Mouse (Mus musculus): ENCODE measurements at regions not wholly inside any gene's neighbourhood (a gene's known extent, or its start where the extent isn't known, plus 50 kb on each side); places are given as distances from the start of the nearest gene placed in this dataset.

DNA sequence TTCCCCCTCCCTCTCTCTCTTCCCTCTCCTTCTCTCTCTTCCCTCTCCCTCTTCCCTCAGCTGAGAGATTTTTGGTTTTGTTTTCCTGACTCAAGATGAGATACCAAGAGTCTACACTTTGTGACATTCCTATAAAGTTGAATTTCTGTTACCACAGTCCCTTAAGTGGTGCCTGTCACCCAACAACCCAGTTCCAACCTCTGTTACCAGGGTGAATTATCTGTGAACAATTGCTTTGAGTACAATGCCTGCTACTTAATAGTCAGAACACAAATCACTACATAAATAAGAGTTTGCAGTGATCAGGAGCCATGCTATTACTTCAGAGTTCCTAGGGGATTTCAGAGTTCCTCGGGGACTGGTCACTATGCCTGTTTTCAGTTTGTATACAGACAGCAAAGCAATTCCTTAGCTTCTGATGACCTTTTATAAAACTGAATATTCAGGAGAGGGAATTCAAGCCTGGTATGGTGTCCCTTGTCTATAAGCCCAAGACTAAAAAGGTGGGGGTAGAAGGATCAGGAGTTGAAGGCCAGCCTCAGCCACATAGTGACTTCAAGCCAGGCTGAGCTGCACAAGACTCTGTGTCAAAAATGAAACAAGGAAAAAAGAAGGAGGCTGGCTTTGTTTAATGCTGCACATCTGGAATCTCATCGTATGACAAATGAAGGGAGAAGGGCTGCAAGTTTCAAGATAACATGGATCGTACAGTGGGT, 99.2 kb upstream of the F13a1 start:
- Histone ChIP-seq H3ac (ENCODE audit: control insufficient read depth, insufficient read length) (no peak overlapping the region), H3K36me3 (ENCODE audit: control insufficient read depth, insufficient read depth) (no peaks in the 10 kb centered on the region), H3K79me2 (ENCODE audit: control insufficient read depth, insufficient read depth) (no peaks in the 10 kb centered on the region), H3K27me3 (ENCODE audit: control insufficient read depth, insufficient read depth, insufficient read length) (no peaks in the 10 kb centered on the region), H3K4me3 (no peak overlapping the region), H3K4me2 (ENCODE audit: low read depth) (no peak overlapping the region)
- no peak for TF ChIP-seq POLR2A (IDR thresholded peaks at IDR 0.05; ENCODE audit: insufficient read length, low read depth)
- no peak for TF ChIP-seq TCF3 (IDR thresholded peaks at IDR 0.05; ENCODE audit: insufficient read length, low read depth)
- no peak for TF ChIP-seq MYOG (IDR thresholded peaks at IDR 0.05; ENCODE audit: control insufficient read depth in 1 of 3, insufficient read depth in 1 of 3, insufficient read length in 2 of 3, low read depth in 2 of 3)

DNA sequence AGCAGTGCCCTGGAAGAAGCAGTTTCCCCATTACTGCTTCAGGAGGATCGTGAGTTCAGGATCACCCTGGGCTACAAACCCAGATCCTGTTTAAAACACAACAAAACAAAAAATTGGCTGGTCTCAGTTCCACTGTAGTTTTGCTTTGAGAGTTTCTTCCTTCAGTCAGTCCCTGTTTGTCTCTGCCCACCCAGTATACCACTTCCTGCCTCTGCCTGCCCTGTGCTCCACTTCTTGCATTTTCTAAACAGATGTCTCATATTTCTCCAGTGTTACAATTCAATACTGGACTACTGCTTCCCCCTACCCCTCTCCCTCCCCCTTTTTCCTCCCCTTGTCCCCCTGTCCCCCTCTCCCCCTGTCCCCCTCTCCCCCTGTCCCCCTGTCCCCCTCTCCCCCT, 98.6 kb upstream of the F13a1 start:
- Histone ChIP-seq H3K27me3 (ENCODE audit: control insufficient read depth, insufficient read depth, insufficient read length) (no peaks in the 10 kb centered on the region), H3ac (ENCODE audit: control insufficient read depth, insufficient read length) (no peak overlapping the region), H3K79me2 (ENCODE audit: control insufficient read depth, insufficient read depth) (no peaks in the 10 kb centered on the region), H3K4me2 (ENCODE audit: low read depth) (no peak overlapping the region), H3K4me3 (no peak overlapping the region), H3K36me3 (ENCODE audit: control insufficient read depth, insufficient read depth) (no peaks in the 10 kb centered on the region)
- TF ChIP-seq SRF (IDR thresholded peaks at IDR 0.05; ENCODE audit: control insufficient read depth, insufficient read length, low read depth) (no peak), USF1 (IDR thresholded peaks at IDR 0.05; ENCODE audit: low read depth) (no peak), CEBPB (IDR thresholded peaks at IDR 0.05; ENCODE audit: insufficient read depth, poor library complexity, severe bottlenecking) (no peak), MYOG (IDR thresholded peaks at IDR 0.05; ENCODE audit: control insufficient read depth in 1 of 3, insufficient read depth in 1 of 3, insufficient read length in 2 of 3, low read depth in 2 of 3) (no peak), POLR2A (IDR thresholded peaks at IDR 0.05; ENCODE audit: insufficient read length, low read depth) (no peak), REST (IDR thresholded peaks at IDR 0.05; ENCODE audit: insufficient read depth, insufficient read length) (no peak), MAX (IDR thresholded peaks at IDR 0.05; ENCODE audit: low read depth) (no peak), E2F4 (IDR thresholded peaks at IDR 0.05; ENCODE audit: insufficient read depth) (no peak), TCF3 (IDR thresholded peaks at IDR 0.05; ENCODE audit: insufficient read length, low read depth) (no peak), TCF12 (IDR thresholded peaks at IDR 0.05; ENCODE audit: insufficient read depth, poor library complexity, severe bottlenecking) (no peak), POLR2AphosphoS2 (IDR thresholded peaks at IDR 0.05; ENCODE audit: insufficient read length, low read depth) (no peak), MYOD1 (IDR thresholded peaks at IDR 0.05; ENCODE audit: control insufficient read depth in 1 of 3, insufficient read length in 2 of 3, low read depth in 2 of 3) (no peak)

DNA sequence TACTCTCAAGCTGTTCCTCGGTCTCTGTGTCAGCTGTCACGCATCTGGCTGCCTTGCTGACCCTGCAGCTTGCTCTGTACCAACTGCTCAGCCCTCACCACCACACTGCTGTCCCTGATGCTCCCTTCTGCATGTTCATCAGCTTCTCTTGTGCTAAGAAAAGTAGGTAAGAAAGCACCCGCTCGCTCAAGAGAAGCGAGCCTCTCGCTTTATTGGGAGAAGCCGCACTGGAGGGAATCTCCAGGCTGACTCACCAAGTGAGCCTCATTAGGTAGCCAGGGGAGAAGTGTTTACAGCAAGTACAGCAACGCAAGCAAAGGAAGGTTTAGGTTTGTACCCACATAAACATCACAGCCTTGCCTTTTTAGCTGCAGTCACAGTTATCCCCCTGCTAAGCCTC, 97.7 kb upstream of the F13a1 start:
- Histone ChIP-seq H3K36me3 (ENCODE audit: control insufficient read depth, insufficient read depth) (no peaks in the 10 kb centered on the region), H3ac (ENCODE audit: control insufficient read depth, insufficient read length) (no peak overlapping the region), H3K4me3 (no peak overlapping the region), H3K27me3 (ENCODE audit: control insufficient read depth, insufficient read depth, insufficient read length) (no peaks in the 10 kb centered on the region), H3K4me2 (ENCODE audit: low read depth) (no peak overlapping the region), H3K79me2 (ENCODE audit: control insufficient read depth, insufficient read depth) (no peaks in the 10 kb centered on the region)
- TF ChIP-seq MYOG (IDR thresholded peaks at IDR 0.05; ENCODE audit: control insufficient read depth in 1 of 3, insufficient read depth in 1 of 3, insufficient read length in 2 of 3, low read depth in 2 of 3) (peak in 1 of 3 experiments; percentile 7), E2F4 (IDR thresholded peaks at IDR 0.05; ENCODE audit: insufficient read depth) (no peak), MYOD1 (IDR thresholded peaks at IDR 0.05; ENCODE audit: control insufficient read depth in 1 of 3, insufficient read length in 2 of 3, low read depth in 2 of 3) (no peak)

DNA sequence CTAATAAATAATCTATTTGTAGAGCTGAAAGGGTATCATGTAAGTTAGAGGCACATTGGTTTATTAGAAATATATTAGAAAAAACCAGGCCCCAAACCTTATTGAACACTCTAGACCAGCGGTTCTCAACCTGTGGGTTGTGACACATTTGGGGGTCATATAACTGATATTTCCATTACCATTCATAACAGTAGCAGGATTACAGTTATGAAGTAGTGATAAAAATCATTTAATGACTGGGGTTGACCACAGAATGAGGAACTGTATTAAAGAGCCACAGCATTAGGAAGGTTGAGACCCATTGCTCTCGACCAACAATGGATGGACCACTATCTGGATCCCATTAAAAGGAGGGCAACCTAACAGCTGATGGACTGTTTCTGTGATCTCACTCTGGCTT, 92.8 kb upstream of the F13a1 start:
- H3K27me3 ChIP-seq (ENCODE audit: control insufficient read depth, insufficient read depth, insufficient read length): no peaks in the 10 kb centered on the region
- H3K36me3 ChIP-seq (ENCODE audit: control insufficient read depth, insufficient read depth): no peaks in the 10 kb centered on the region
- H3K4me3 ChIP-seq: no peak overlapping the region
- H3ac ChIP-seq (ENCODE audit: control insufficient read depth, insufficient read length): no peak overlapping the region
- H3K79me2 ChIP-seq (ENCODE audit: control insufficient read depth, insufficient read depth): no peaks in the 10 kb centered on the region
- no peak overlapping the region for H3K4me2 ChIP-seq (ENCODE audit: low read depth)
- no peak for TF ChIP-seq POLR2A (IDR thresholded peaks at IDR 0.05; ENCODE audit: insufficient read length, low read depth)
- no peak for TF ChIP-seq TCF12 (IDR thresholded peaks at IDR 0.05; ENCODE audit: insufficient read depth, poor library complexity, severe bottlenecking)

DNA sequence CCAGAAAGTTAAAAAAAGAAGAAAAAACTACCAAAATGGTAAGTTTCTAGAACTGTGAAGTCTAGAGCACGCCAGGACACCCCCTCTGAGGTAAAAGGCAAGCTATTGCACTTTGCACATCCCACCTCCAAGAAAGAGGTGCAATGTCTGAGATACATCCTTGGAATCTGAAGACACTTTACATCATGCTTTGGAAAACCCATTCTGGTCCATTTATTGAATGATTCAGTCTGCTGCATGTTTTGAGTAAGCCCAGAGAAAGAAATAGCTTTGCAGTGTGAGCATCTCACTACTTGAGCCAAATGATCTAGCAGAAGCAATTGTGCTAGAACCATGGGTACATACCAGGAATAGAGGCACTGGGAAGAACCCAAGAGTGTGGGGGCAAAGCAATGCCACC, 85.1 kb upstream of the F13a1 start:
- no peaks in the 10 kb centered on the region for H3K36me3 ChIP-seq (ENCODE audit: control insufficient read depth, insufficient read depth)
- H3K27me3 ChIP-seq (ENCODE audit: control insufficient read depth, insufficient read depth, insufficient read length): no peaks in the 10 kb centered on the region
- H3K4me2 ChIP-seq (ENCODE audit: low read depth): no peak overlapping the region
- H3K4me3 ChIP-seq: no peak overlapping the region
- H3ac ChIP-seq (ENCODE audit: control insufficient read depth, insufficient read length): no peak overlapping the region
- no peaks in the 10 kb centered on the region for H3K79me2 ChIP-seq (ENCODE audit: control insufficient read depth, insufficient read depth)
- TF ChIP-seq E2F4 (IDR thresholded peaks at IDR 0.05; ENCODE audit: insufficient read depth) (no peak), MYOG (IDR thresholded peaks at IDR 0.05; ENCODE audit: control insufficient read depth in 1 of 3, insufficient read depth in 1 of 3, insufficient read length in 2 of 3, low read depth in 2 of 3) (no peak), POLR2A (IDR thresholded peaks at IDR 0.05; ENCODE audit: insufficient read length, low read depth) (no peak), MAX (IDR thresholded peaks at IDR 0.05; ENCODE audit: low read depth) (no peak), POLR2AphosphoS2 (IDR thresholded peaks at IDR 0.05; ENCODE audit: insufficient read length, low read depth) (no peak)

DNA sequence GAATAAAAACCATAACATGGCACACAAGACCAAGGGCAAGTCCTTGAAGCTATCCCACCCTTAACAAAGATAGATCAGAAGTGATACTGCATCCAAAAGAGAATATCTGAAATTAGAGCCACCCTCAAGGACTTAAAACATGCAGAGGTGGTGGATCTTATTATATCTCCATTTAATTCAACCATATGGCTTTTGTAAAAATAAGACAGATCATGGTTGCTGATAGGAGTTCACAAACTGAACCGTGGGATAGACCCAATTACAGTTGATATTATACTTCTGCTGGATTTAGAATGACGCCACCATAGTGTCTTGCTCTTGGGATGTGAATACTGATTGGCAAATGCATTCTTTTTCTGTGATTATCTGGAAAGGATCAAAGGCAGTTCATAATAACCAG, 84.5 kb upstream of the F13a1 start:
- Histone ChIP-seq H3K4me3 (no peak overlapping the region), H3ac (ENCODE audit: control insufficient read depth, insufficient read length) (no peak overlapping the region), H3K4me2 (ENCODE audit: low read depth) (no peak overlapping the region), H3K27me3 (ENCODE audit: control insufficient read depth, insufficient read depth, insufficient read length) (no peaks in the 10 kb centered on the region), H3K36me3 (ENCODE audit: control insufficient read depth, insufficient read depth) (no peaks in the 10 kb centered on the region), H3K79me2 (ENCODE audit: control insufficient read depth, insufficient read depth) (no peaks in the 10 kb centered on the region)
- no peak for TF ChIP-seq TCF3 (IDR thresholded peaks at IDR 0.05; ENCODE audit: insufficient read length, low read depth)
- no peak for TF ChIP-seq REST (IDR thresholded peaks at IDR 0.05; ENCODE audit: insufficient read depth, insufficient read length)
- no peak for TF ChIP-seq MAX (IDR thresholded peaks at IDR 0.05; ENCODE audit: low read depth)
- no peak for TF ChIP-seq USF1 (IDR thresholded peaks at IDR 0.05; ENCODE audit: low read depth)
- TF ChIP-seq POLR2A (IDR thresholded peaks at IDR 0.05; ENCODE audit: insufficient read length, low read depth): no peak
- no peak for TF ChIP-seq MYOG (IDR thresholded peaks at IDR 0.05; ENCODE audit: control insufficient read depth in 1 of 3, insufficient read depth in 1 of 3, insufficient read length in 2 of 3, low read depth in 2 of 3)
- no peak for TF ChIP-seq POLR2AphosphoS2 (IDR thresholded peaks at IDR 0.05; ENCODE audit: insufficient read length, low read depth)
- no peak for TF ChIP-seq E2F4 (IDR thresholded peaks at IDR 0.05; ENCODE audit: insufficient read depth)
- TF ChIP-seq TCF12 (IDR thresholded peaks at IDR 0.05; ENCODE audit: insufficient read depth, poor library complexity, severe bottlenecking): no peak
- no peak for TF ChIP-seq SRF (IDR thresholded peaks at IDR 0.05; ENCODE audit: control insufficient read depth, insufficient read length, low read depth)
- no peak for TF ChIP-seq CEBPB (IDR thresholded peaks at IDR 0.05; ENCODE audit: insufficient read depth, poor library complexity, severe bottlenecking)

Measured in myocyte (in vitro differentiated cells).